Mouse (Mus musculus) liver, adult (tissue): ENCODE results near the gene Cdc34.

ENCODE experiments used
- GATA4 ChIP-seq: IDR thresholded peaks from 2 replicates; pipeline ENCODE4 v1.6.1; 2014; ENCODE audit warnings: mild to moderate bottlenecking, low read length; ENCODE audit not compliant: insufficient replicate concordance

Gene Cdc34

DNA sequence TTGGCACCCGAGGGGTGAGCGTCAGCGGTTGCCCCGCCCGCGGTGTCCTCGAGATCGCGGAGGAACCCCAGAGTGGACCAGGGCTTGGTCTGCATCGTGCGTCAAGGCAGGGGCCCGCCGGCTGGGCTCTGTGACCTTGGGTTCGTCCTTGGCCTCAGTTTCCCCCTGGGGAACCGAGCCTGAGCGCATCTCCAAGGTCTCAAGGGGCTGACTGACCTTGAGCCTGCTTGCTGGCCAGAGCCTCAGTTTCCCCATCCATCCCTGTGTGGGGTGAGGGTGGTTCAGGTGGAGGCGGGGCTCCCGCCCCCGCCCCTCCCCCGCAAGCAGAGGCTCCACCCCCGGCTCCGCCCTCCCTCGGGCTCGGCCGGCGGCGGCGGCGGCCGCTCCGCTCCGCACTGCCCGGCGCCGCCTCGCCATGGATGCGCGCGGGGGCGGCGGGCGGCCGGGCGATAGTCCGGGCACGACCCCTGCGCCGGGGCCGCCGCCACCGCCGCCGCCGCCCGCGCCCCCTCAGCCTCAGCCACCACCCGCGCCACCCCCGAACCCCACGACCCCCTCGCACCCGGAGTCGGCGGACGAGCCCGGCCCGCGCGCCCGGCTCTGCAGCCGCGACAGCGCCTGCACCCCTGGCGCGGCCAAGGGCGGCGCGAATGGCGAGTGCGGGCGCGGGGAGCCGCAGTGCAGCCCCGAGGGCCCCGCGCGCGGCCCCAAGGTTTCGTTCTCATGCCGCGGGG lies 34.4 kb downstream of the Cdc34 start, which contains the start of gene Hcn2:
Gene Hcn2, plus strand, starts transcription at position 381 of the 734 bp plus-strand sequence.
- TF ChIP-seq GATA4 = no peak

DNA sequence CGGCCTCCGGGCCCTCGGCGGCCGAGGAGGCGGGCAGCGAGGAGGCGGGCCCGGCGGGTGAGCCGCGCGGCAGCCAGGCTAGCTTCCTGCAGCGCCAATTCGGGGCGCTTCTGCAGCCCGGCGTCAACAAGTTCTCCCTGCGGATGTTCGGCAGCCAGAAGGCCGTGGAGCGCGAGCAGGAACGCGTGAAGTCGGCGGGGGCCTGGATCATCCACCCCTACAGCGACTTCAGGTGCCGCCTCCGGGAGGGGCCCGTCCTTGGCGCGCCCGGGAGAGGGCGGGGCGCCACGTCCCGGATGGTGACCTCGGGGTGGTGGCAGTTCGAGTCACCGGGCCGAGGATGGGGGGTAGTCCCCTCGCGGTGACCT lies 35.0 kb downstream of the Cdc34 start:
- TF ChIP-seq GATA4 = no peak

DNA sequence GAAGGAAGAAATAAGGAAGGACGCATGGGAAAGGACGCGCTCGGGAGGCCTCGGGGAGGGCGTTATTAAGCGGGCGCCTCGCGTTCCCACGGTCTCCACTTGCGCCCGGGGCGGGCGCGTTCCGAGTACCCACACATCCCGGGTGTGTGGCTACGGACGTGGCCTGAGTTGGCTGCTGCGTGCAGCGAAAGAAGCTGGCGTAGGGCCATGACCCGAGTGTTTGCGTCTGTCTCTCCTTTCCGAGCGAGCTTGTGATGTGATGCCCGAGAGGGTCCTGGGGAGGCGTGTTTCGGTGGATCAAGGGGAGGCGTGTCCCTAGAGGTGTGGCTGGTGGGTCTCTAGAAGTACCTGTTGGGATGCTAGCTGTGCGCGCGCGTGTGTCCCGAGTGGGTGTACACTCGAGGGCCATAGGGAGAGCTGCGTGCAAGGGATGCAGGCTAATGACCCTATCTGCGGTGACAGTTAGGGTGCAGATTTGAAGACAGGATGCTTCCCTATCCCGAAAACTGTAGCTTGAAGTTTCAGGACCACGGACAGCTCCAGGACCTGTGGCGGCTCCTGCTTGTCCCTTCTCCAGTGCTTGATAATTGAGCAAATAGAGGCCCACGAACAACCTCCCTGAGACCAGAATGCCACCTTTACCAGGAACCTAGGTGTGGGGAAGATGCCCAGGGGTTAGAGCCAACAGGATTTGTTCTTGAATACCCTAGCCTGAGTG lies 35.8 kb downstream of the Cdc34 start:
- no peak for TF ChIP-seq GATA4

DNA sequence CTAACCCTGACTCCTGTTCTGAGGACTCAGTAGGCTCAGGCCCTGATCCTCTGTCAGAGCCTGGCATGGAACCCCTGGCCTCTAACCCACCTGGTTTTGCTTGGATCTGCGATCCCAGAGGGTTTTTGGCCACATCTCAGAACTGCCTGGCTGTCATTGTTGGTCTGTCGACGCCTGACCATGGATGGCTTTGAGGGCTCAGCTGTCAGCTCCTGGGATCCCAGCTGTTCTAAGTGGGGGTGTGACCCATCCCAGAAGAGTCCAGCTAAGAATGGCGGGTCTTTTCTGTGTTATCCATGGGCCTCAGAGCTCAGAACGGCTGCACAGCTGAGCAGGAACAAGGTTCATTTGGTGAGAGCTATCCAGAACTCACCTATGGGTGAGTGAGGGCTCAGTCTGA lies 39.1 kb downstream of the Cdc34 start:
- no peak for TF ChIP-seq GATA4

DNA sequence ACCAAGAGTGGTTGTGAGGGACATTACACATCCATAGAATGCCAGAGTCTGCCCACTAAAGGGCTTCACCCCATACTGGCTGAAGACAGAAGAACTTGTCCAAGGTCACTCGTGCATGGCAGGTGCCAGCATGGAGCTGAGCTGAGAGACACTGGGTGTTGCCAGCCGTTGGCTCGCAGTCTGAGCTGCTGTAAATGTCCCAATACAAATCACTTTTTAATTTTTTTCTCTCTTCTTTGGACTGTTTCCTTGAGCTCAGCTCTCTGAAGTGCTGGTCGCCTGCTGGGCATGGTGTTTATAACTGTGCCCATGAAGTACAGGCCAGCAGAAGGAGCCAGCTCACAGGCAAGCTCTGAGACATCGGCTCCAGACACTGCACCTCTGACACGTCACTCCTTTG lies 41.1 kb downstream of the Cdc34 start:
- TF ChIP-seq GATA4 = no peak

DNA sequence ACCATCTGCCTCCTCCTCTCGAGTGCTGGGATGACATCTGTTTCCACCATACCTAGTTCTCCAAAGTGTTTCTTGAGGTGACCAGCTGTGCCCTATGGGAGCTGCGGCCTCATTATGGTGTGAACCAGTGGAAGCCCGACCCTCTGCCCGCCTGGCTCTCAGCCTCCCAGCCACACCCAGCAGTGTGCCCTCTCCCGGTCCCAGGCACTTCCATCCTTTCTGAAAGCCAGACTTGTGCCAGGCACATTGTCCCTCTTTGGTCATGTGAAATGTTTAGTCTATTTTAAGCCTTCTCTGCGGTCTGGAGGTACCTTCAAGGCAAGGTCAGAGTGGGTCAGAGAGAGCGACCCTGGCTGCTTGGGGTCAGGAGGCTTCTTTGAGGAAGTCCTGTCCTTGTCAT lies 41.7 kb downstream of the Cdc34 start:
- TF ChIP-seq GATA4 = no peak

DNA sequence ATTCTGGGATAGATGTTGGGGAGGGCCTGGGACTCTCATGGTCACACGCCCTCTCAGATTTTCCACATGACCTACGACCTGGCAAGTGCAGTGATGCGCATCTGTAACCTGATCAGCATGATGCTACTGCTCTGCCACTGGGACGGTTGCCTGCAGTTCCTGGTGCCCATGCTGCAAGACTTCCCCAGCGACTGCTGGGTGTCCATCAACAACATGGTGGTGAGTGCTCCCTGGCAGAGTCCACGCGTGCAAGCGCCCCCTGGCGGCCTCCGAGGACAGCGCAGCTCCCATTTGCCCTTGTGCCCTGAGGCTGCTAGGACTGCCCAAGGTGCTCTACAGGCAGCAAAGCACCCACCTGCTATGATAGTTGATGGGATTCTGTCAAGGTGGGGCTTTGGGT lies 44.1 kb downstream of the Cdc34 start:
- TF ChIP-seq GATA4 = no peak

DNA sequence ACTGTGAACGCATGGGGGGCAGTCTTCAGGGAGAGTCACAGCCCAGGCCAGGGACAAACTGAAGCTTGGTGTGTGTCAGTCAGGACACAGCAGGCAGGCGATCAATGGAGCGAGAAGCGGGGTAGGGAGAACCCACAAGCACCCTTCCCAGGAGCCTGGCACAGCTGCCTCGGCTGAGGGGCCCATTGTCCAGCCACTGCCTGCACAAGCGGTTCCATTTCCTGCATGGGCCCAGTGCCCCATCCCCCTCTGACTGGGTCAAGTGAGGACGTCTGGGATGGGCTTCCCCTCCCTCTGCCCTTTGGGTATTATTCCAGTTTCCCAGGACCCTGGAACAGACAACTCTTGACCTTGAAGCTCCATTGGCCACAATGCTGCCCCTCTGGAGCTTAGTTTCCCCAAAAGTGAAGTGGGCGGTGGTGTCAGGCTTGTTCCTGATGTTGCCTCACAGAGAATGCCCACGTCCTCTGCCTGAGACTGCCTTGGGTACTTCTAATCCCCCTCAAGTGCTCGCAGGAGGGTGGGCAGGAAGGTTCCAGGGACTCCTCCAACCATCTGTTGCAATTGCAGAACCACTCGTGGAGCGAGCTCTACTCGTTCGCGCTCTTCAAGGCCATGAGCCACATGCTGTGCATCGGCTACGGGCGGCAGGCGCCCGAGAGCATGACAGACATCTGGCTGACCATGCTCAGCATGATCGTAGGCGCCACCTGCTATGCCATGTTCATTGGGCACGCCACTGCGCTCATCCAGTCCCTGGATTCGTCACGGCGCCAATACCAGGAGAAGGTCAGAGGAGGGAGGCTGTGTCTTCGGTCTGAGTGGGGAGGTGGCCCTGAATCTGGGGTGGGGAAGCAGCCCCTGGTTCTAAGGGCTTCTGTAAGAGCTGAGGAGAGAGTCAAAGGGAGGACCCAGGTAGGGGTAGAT lies 46.6 kb downstream of the Cdc34 start:
- no peak for TF ChIP-seq GATA4

DNA sequence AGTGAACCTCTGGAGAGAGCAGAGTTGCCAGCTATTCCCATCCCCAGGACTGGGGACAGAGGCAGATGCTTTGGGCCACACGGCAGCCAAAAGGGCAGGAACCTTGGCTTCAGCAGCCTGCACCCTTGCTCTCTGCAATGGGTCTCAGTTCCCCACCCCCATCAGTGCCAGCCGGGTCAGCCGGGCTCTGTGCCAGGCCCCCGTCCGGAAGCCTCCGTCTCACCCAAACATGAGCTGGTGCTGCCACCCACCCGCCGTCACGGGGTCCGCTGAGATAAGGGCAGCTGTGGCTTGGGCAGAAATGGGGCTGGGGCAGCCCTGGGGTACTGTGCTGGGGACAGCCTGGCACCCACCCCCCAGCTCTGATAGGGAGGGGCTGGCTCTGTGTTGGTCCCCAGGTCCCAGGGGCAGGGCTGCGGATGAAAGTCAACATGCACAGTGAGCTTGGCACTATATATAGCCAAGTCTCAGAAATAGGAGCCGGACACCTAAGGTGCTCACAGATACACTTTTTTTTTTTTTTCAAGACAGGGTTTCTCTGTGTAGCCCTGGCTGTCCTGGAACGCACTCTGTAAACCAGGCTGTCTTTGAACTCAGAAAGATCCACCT lies 47.5 kb downstream of the Cdc34 start:
- no peak for TF ChIP-seq GATA4

DNA sequence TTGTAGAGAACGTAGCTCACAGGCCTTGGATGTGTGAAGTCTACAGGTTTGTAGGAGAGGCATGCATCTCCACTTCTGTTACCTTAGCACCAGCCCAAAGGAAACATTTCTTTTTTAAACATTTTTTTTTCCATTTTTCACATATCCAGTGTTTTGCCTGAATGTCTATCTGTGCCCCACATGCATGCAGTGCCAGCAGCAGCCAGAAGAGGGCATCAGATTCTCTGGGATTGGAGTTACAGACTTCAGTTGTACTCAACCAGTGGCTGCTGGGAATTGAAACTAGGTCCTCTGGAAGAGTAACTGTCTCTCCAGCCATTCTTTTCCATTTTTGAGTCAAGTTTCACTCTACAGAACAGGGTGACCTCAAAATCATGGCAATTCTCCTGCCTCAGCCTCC lies 50.5 kb downstream of the Cdc34 start:
- no peak for TF ChIP-seq GATA4

DNA sequence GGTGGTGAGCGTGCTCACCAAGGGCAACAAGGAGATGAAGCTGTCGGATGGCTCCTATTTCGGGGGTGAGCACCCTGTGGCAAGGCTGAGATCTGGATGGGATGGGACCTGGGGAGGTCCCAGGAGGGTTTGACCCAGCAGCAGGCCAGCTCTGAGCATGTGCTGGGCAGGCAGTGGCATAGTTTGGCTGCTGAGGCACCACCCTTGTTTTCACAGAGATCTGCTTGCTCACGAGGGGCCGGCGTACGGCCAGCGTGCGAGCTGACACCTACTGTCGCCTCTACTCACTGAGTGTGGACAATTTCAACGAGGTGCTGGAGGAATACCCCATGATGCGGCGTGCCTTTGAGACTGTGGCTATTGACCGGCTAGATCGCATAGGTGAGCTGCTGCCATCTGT lies 51.9 kb downstream of the Cdc34 start:
- TF ChIP-seq GATA4 = no peak

DNA sequence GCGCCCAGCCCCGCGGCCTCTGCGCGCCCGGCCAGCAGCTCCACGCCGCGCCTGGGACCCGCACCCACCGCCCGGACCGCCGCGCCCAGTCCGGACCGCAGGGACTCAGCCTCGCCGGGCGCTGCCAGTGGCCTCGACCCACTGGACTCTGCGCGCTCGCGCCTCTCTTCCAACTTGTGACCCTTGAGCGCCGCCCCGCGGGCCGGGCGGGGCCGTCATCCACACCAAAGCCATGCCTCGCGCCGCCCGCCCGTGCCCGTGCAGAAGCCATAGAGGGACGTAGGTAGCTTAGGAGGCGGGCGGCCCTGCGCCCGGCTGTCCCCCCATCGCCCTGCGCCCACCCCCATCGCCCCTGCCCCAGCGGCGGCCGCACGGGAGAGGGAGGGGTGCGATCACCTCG lies 53.4 kb downstream of the Cdc34 start:
- no peak for TF ChIP-seq GATA4

DNA sequence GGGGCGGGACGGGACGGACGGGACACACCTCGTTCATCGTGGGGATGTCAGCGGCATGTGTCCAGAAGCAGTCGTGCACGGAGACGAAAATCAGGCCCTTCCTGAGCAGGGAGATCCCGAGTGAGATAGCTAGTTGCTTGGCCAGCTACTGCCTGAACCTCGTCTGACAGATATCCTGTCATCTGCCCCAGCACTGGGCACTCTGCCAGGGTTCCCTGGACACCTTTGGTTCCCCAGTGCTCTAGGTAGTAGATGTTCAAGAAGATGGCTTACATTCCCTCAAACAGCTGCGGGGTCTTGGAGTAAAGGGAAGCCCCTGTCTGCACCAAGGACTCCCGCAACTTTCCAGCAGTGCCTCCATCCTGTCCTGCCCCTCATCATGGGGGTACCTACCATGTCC lies 54.7 kb downstream of the Cdc34 start:
- TF ChIP-seq GATA4 = no peak
